Mouse (Mus musculus) myocyte (in vitro differentiated cells): Measurements from ENCODE around the gene Fhit. TPM values are rescaled to one million over a fixed set of nuclear protein-coding genes. Genes with fewer than 3 reads are reported as not detected.

Experiments
- H3K27me3 ChIP-seq: one replicate; pipeline ENCODE4 v1.6.1; 2011; ENCODE audit not compliant: control insufficient read depth, insufficient read depth, insufficient read length
- H3K36me3 ChIP-seq: one replicate; pipeline ENCODE4 v1.6.1; 2011; ENCODE audit not compliant: control insufficient read depth, insufficient read depth
- H3K4me2 ChIP-seq: one replicate; pipeline ENCODE4 v1.6.1; 2011; ENCODE audit warnings: low read depth, control low read depth
- H3K4me3 ChIP-seq: one replicate; pipeline ENCODE4 v1.5.1; 2011; ENCODE audit warnings: mild to moderate bottlenecking, control low read depth, moderate library complexity
- H3K79me2 ChIP-seq: one replicate; pipeline ENCODE4 v1.6.1; 2011; ENCODE audit not compliant: control insufficient read depth, insufficient read depth
- H3ac ChIP-seq: one replicate; pipeline ENCODE4 v1.6.1; 2011; ENCODE audit not compliant: control insufficient read depth, insufficient read length
- CEBPB ChIP-seq: IDR thresholded peaks from 2 replicates; pipeline ENCODE4 v1.6.1; 2011; ENCODE audit warnings: mild to moderate bottlenecking, moderate library complexity; ENCODE audit not compliant: poor library complexity, insufficient read depth, severe bottlenecking
- E2F4 ChIP-seq: IDR thresholded peaks from one replicate; pipeline ENCODE4 v1.6.1; 2011; ENCODE audit warnings: mild to moderate bottlenecking, control low read depth, moderate library complexity; ENCODE audit not compliant: insufficient read depth
- MAX ChIP-seq: IDR thresholded peaks from one replicate; pipeline ENCODE4 v1.6.1; 2011; ENCODE audit warnings: low read depth, mild to moderate bottlenecking, control low read depth
- MYOD1 ChIP-seq, 3 experiments: IDR thresholded peaks; one replicate each; pipeline ENCODE4 v1.6.1; 2011; ENCODE audit warnings: control low read depth in 2 of 3, low read depth in 2 of 3, mild to moderate bottlenecking in 2 of 3, moderate library complexity in 1 of 3; ENCODE audit not compliant: insufficient read length in 2 of 3, control insufficient read depth in 1 of 3
- MYOG ChIP-seq, 3 experiments: IDR thresholded peaks; one replicate each; pipeline ENCODE4 v1.6.1; 2011; ENCODE audit warnings: control low read depth in 2 of 3, low read depth in 2 of 3, mild to moderate bottlenecking in 2 of 3; ENCODE audit not compliant: insufficient read length in 2 of 3, control insufficient read depth in 1 of 3, insufficient read depth in 1 of 3
- POLR2A ChIP-seq: IDR thresholded peaks from one replicate; pipeline ENCODE4 v1.6.1; 2011; ENCODE audit warnings: low read depth, mild to moderate bottlenecking, control low read depth, moderate library complexity; ENCODE audit not compliant: insufficient read length
- POLR2AphosphoS2 ChIP-seq: IDR thresholded peaks from one replicate; pipeline ENCODE4 v1.6.1; 2011; ENCODE audit warnings: low read depth, control low read depth; ENCODE audit not compliant: insufficient read length
- REST ChIP-seq: IDR thresholded peaks from one replicate; pipeline ENCODE4 v1.6.1; 2011; ENCODE audit warnings: mild to moderate bottlenecking, control low read depth, moderate library complexity; ENCODE audit not compliant: insufficient read depth, insufficient read length
- SRF ChIP-seq: IDR thresholded peaks from one replicate; pipeline ENCODE4 v1.6.1; 2011; ENCODE audit warnings: low read depth; ENCODE audit not compliant: control insufficient read depth, insufficient read length
- TCF12 ChIP-seq: IDR thresholded peaks from one replicate; pipeline ENCODE4 v1.6.1; 2011; ENCODE audit warnings: mild to moderate bottlenecking, control low read depth; ENCODE audit not compliant: poor library complexity, insufficient read depth, severe bottlenecking
- TCF3 ChIP-seq: IDR thresholded peaks from one replicate; pipeline ENCODE4 v1.6.1; 2011; ENCODE audit warnings: low read depth, control low read depth; ENCODE audit not compliant: insufficient read length
- USF1 ChIP-seq: IDR thresholded peaks from one replicate; pipeline ENCODE4 v1.6.1; 2011; ENCODE audit warnings: low read depth, mild to moderate bottlenecking, control low read depth, moderate library complexity
- polyA plus RNA-seq: library from polyadenylated mRNA; unstranded; fragments of >200 nt; fragmentation: generic; extraction: Trizol; gene quantifications from one replicate; pipeline ENCODE4 v1.2.1, GENCODE M21; 2012; ENCODE audit warnings: missing spikeins

Fhit gene
- polyA plus RNA-seq, 1 experiment = not detected

DNA sequence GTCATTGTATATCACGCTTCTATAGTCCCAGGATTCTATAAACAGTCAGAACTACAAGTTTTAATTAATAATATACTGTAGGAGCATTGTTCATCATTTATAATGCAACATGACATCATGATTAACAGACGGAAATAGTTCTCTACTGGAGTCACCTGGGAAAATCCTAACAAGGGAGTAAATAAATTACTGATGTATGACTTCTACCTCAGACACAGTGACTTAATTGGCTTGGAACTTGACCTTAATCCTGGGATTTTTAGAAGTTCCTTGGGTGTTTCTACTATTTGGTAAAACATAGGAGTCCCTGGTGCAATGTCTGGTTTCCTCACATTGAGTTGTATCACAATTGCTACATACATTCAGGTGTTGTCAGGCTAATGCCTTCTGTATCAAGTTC lies 613.2 kb downstream of the Fhit start:
- TF ChIP-seq MAX = no peak
- no peak for TF ChIP-seq TCF12
- no peak for TF ChIP-seq USF1
- no peak for TF ChIP-seq MYOD1 (IDR thresholded peaks at IDR 0.05; ENCODE audit: control insufficient read depth in 1 of 3, insufficient read length in 2 of 3, low read depth in 2 of 3)
- TF ChIP-seq REST = no peak
- TF ChIP-seq POLR2AphosphoS2 = no peak
- no peak for TF ChIP-seq POLR2A
- no peak for TF ChIP-seq TCF3
- TF ChIP-seq CEBPB = no peak
- no peak for TF ChIP-seq MYOG (IDR thresholded peaks at IDR 0.05; ENCODE audit: control insufficient read depth in 1 of 3, insufficient read depth in 1 of 3, insufficient read length in 2 of 3, low read depth in 2 of 3)
- TF ChIP-seq SRF = no peak
- no peaks in the 10 kb centered on the region for H3K79me2 ChIP-seq
- no peak overlapping the region for H3K4me3 ChIP-seq
- H3K36me3 ChIP-seq = no peaks in the 10 kb centered on the region
- no peak overlapping the region for H3K4me2 ChIP-seq
- no peak overlapping the region for H3ac ChIP-seq
- no peaks in the 10 kb centered on the region for H3K27me3 ChIP-seq

DNA sequence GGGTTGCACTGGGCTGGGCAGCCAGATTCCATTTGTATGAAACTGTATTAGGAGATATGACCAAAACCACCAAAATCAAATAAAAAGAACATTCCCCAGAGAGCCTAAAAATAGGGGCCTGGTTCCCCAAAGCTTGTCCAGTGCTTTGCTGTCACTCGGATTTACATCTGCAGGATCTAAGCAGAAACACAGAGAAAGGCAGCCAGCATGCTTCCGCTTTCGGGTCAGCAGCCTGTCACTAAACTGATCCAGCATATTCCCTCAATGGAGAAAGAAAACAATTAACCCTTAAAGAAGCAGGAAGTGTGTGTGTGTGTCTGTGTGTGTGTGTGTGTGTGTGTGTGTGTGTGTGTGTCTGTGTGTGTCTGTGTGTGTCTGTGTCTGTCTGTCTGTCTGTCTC lies 615.9 kb downstream of the Fhit start:
- TF ChIP-seq MAX (no peak), USF1 (no peak)
- no peaks in the 10 kb centered on the region for H3K36me3 ChIP-seq
- no peak overlapping the region for H3K4me2 ChIP-seq
- no peak overlapping the region for H3K4me3 ChIP-seq
- H3K79me2 ChIP-seq = no peaks in the 10 kb centered on the region
- H3ac ChIP-seq = no peak overlapping the region
- H3K27me3 ChIP-seq = no peaks in the 10 kb centered on the region

DNA sequence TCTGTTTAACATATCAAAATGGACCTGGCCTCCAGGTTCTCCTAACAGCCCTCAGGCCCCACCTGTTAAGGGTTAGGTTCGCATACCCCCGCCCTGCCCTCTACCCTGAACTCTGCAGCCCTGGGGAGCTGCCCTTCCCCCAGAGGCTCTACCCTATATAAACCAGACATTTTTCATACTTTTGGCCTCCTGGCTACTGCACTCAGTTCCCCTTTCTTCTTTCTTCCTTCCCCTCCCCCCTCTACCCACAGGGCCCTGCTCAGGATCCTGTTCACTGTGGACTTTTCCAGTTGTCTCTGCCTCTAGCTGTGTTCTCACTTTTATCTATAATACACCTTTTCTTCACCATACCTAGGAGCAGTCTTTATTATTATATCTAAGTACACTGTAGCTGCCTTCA lies 627.0 kb downstream of the Fhit start:
- TF ChIP-seq MYOG (IDR thresholded peaks at IDR 0.05; ENCODE audit: control insufficient read depth in 1 of 3, insufficient read depth in 1 of 3, insufficient read length in 2 of 3, low read depth in 2 of 3) = no peak
- no peak for TF ChIP-seq TCF12
- TF ChIP-seq POLR2A = no peak
- no peak for TF ChIP-seq POLR2AphosphoS2
- TF ChIP-seq E2F4 = no peak
- TF ChIP-seq TCF3 = no peak
- no peak for TF ChIP-seq CEBPB
- no peak for TF ChIP-seq MYOD1 (IDR thresholded peaks at IDR 0.05; ENCODE audit: control insufficient read depth in 1 of 3, insufficient read length in 2 of 3, low read depth in 2 of 3)
- no peak for TF ChIP-seq USF1
- TF ChIP-seq MAX = no peak
- TF ChIP-seq REST = no peak
- no peak for TF ChIP-seq SRF
- Histone ChIP-seq H3K36me3 (no peaks in the 10 kb centered on the region), H3K79me2 (no peaks in the 10 kb centered on the region), H3ac (no peak overlapping the region), H3K4me2 (no peak overlapping the region), H3K4me3 (no peak overlapping the region), H3K27me3 (no peaks in the 10 kb centered on the region)

DNA sequence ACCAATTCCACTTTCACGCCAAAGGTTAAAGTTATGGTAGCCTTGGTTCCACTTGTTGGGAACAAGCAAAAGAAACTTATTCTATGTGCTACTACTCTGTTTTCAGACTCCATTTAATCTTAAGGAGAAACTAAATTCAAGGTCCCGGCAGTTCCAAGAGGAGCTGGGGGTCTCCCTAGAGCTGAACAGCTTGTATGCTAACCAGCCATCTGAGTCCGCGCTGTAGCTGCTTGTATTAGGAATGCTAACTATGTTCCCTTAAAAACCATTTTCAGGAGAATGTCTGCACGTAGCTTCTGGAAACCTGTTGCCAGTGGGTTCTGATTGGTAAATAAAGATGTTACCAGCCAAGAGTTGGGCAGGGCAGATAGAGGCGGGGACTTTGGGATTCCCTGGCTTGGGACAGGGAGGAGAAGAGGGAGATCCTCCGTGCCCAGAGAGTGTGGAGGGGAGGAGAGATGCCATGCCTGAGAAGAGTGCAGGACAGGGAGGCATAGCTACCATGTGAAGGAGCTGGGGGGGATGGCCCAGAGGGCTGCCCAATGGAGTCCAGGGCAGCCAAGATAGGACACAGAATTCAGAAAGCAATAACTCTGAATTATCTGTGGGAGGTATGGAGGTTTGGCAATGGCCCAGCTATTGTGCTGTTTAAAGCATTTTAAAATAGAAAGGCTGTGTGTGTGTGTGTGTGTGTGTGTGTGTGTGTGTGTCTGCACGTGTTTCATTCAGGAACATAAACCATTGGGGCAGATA lies 629.9 kb downstream of the Fhit start:
- TF ChIP-seq E2F4 = no peak
- no peak for TF ChIP-seq REST
- no peak for TF ChIP-seq MYOD1 (IDR thresholded peaks at IDR 0.05; ENCODE audit: control insufficient read depth in 1 of 3, insufficient read length in 2 of 3, low read depth in 2 of 3)
- no peak for TF ChIP-seq MAX
- no peak for TF ChIP-seq MYOG (IDR thresholded peaks at IDR 0.05; ENCODE audit: control insufficient read depth in 1 of 3, insufficient read depth in 1 of 3, insufficient read length in 2 of 3, low read depth in 2 of 3)
- no peak for TF ChIP-seq POLR2AphosphoS2
- no peak for TF ChIP-seq SRF
- TF ChIP-seq POLR2A = no peak
- no peak for TF ChIP-seq USF1
- no peak for TF ChIP-seq TCF12
- no peak for TF ChIP-seq TCF3

DNA sequence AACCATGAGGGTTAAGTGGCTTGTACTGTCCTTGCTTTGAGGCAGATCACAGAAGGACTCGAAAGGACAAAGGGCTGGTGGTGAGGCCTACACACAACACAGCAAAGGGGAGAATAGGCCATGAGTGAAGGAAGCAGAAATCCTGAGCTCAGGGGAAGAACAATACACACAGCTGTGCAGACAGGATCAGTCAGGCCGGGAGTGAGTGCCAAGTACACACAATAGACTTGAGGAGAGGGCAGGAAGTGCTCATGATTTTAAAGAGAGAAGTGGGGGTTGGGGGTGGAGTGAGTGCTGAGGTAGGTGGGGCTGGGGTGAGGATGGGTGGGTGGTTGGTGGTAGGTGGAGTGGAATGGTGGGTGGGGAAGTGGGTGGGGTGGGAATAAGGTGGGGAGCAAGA lies 635.0 kb downstream of the Fhit start:
- TF ChIP-seq USF1 = no peak
- TF ChIP-seq MYOG (IDR thresholded peaks at IDR 0.05; ENCODE audit: control insufficient read depth in 1 of 3, insufficient read depth in 1 of 3, insufficient read length in 2 of 3, low read depth in 2 of 3) = no peak
- TF ChIP-seq CEBPB = no peak
- no peak for TF ChIP-seq TCF12
- no peak for TF ChIP-seq SRF
- TF ChIP-seq POLR2A = no peak
- no peak for TF ChIP-seq MAX
- no peak for TF ChIP-seq POLR2AphosphoS2
- no peak for TF ChIP-seq TCF3
- TF ChIP-seq E2F4 = no peak
- TF ChIP-seq REST = no peak
- TF ChIP-seq MYOD1 (IDR thresholded peaks at IDR 0.05; ENCODE audit: control insufficient read depth in 1 of 3, insufficient read length in 2 of 3, low read depth in 2 of 3) = no peak
- no peaks in the 10 kb centered on the region for H3K36me3 ChIP-seq
- no peak overlapping the region for H3K4me2 ChIP-seq
- no peaks in the 10 kb centered on the region for H3K27me3 ChIP-seq
- H3ac ChIP-seq = no peak overlapping the region
- no peak overlapping the region for H3K4me3 ChIP-seq
- H3K79me2 ChIP-seq = no peaks in the 10 kb centered on the region

More for the DNA sequence above, 629.9 kb downstream of the Fhit start:
- Histone ChIP-seq H3K36me3 (no peaks in the 10 kb centered on the region), H3K4me3 (no peak overlapping the region), H3K4me2 (no peak overlapping the region), H3K27me3 (no peaks in the 10 kb centered on the region), H3ac (no peak overlapping the region), H3K79me2 (no peaks in the 10 kb centered on the region)
